Mouse (Mus musculus) lung, adult 18-20 months (tissue): ENCODE measurements around the gene 4921524J17Rik.

ENCODE experiments used
- DNase-seq, 2 experiments: peaks; one replicate each; pipeline ENCODE4 v3.0.0; 2022; ENCODE audit warnings: mixed read lengths in 2 of 2

4921524J17Rik gene

GRCm38 (mm10) chr8:85435736-85436135 lies 3.1 kb upstream of the 4921524J17Rik start:
- peak; percentile 9 to 55 for DNase-seq

GRCm38 (mm10) chr8:85434817-85435216 lies 2.2 kb upstream of the 4921524J17Rik start:
- no peak for DNase-seq

GRCm38 (mm10) chr8:85433017-85433393 lies 372 bp upstream of the 4921524J17Rik start:
- no peak for DNase-seq

GRCm38 (mm10) chr8:85431281-85432167 lies 1.1 kb downstream of the 4921524J17Rik start:
- DNase-seq = no peak

GRCm38 (mm10) chr8:85430801-85431200 lies 1.8 kb downstream of the 4921524J17Rik start:
- peak in 1 of 2 experiments; percentile 17 for DNase-seq

- peak in 1 of 2 experiments; percentile 14 for DNase-seq
Observed at GRCm38 (mm10) chr8:85429219-85429618, 3.4 kb downstream of the 4921524J17Rik start.

GRCm38 (mm10) chr8:85427026-85427425 lies 5.6 kb downstream of the 4921524J17Rik start:
- DNase-seq = no peak

- DNase-seq = no peak
Observed at GRCm38 (mm10) chr8:85421329-85421728, 11.3 kb downstream of the 4921524J17Rik start.

GRCm38 (mm10) chr8:85408526-85408925 lies 24.1 kb downstream of the 4921524J17Rik start:
- DNase-seq = no peak

- DNase-seq = peak in 1 of 2 experiments; percentile 46
Observed at GRCm38 (mm10) chr8:85408053-85408505, 24.6 kb downstream of the 4921524J17Rik start.

- no peak for DNase-seq
Observed at GRCm38 (mm10) chr8:85405961-85406360, 26.7 kb downstream of the 4921524J17Rik start.

- DNase-seq = no peak
Observed at GRCm38 (mm10) chr8:85405418-85405817, 27.2 kb downstream of the 4921524J17Rik start.

- DNase-seq = no peak
Observed at GRCm38 (mm10) chr8:85398548-85398947, 34.1 kb downstream of the 4921524J17Rik start.

- DNase-seq = peak; percentile 44 to 60
Observed at GRCm38 (mm10) chr8:85397508-85397907, 35.1 kb downstream of the 4921524J17Rik start.

- no peak for DNase-seq
Observed at GRCm38 (mm10) chr8:85396432-85397079, 36.1 kb downstream of the 4921524J17Rik start.

GRCm38 (mm10) chr8:85395681-85396431 lies 36.8 kb downstream of the 4921524J17Rik start:
- DNase-seq = no peak

GRCm38 (mm10) chr8:85395017-85395416 lies 37.6 kb downstream of the 4921524J17Rik start:
- DNase-seq = no peak

- DNase-seq = no peak
Observed at GRCm38 (mm10) chr8:85393199-85393598, 39.4 kb downstream of the 4921524J17Rik start.

- no peak for DNase-seq
Observed at GRCm38 (mm10) chr8:85391438-85391837, 41.2 kb downstream of the 4921524J17Rik start.

GRCm38 (mm10) chr8:85386205-85386604 lies 46.4 kb downstream of the 4921524J17Rik start, which contains the start of gene Mylk3:
Gene Mylk3 (minus strand): TSS chr8:85386345.
- no peak for DNase-seq

- no peak for DNase-seq
Observed at GRCm38 (mm10) chr8:85381926-85382325, 50.7 kb downstream of the 4921524J17Rik start.

GRCm38 (mm10) chr8:85380824-85381209 lies 51.8 kb downstream of the 4921524J17Rik start:
- peak; percentile 72 to 81 for DNase-seq
